ENCODE assay signal across 9 mouse cellular contexts in the genomic region with DNA sequence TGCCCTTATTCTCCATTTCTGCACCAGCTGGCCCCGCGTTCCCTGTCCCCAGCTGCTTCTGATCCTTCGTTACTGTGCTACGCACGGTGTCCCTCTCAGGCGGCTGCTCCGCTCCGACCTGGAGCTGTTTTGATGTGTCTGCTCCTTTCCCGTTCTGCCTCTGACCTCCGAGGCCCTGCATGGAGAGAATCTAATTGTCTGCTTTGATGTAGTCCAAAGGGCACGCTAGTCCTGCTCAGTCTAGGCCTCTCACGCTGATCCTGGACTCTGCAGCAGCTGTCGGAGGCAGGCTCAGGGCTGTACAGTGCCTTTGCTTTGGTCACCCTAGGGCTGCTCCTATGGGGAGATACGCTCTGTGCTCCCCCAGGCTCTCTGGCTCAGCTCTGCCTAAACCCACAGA. TPM values are rescaled to one million over a fixed set of nuclear protein-coding genes. Genes with fewer than 3 reads are reported as not detected.
DNase-seq lines count a peak whose midpoint lies in the region; ATAC-seq and TF ChIP-seq lines count a peak whose summit lies in the region.
"Had no signal": no experiment of that assay in that cellular context is flagged by ENCODE, and none has a peak within 500 bp of the region (broad histone marks: within the 10 kb centered on the region; RNA-seq: fewer than 3 reads in every experiment).

No protein-coding gene starts in this region.

- H3K36me3 ChIP-seq in forebrain, postnatal 0 days (ENCODE audit: insufficient read depth), result peaks cover 15% of the 10 kb centered on the region
- H3K36me3 ChIP-seq in midbrain, embryonic 16.5 days (ENCODE audit: control insufficient read depth, insufficient read depth, low read length), result no peaks in the 10 kb centered on the region

- no peak overlapping the region for H3K4me3 ChIP-seq in forebrain, postnatal 0 days (ENCODE audit: low read depth, low read length)
- H3K4me3 ChIP-seq in midbrain, embryonic 16.5 days (ENCODE audit: low read depth, low read length), result no peak overlapping the region

- ATAC-seq in forebrain, postnatal 0 days, result peak; percentile 34
- peak; percentile 79 for ATAC-seq in midbrain, embryonic 16.5 days

- 49% methylated on average over 14 of the region's 14 CpGs for WGBS in forebrain, postnatal 0 days
- 19% methylated on average over 14 of the region's 14 CpGs for WGBS in midbrain, embryonic 16.5 days

- no peak overlapping the region for H3K4me2 ChIP-seq in forebrain, postnatal 0 days (ENCODE audit: low read depth)
- no peak overlapping the region for H3K4me2 ChIP-seq in midbrain, embryonic 16.5 days (ENCODE audit: low read length)
- H3K4me2 ChIP-seq: lung, embryonic 14.5 days had no signal

- peak; percentile 26 for DNase-seq in adrenal gland, adult 2 months
- no peak for DNase-seq in adrenal gland, adult 18-20 months (ENCODE audit: low spot score in 2 of 2)
- DNase-seq in forebrain, postnatal 0 days, result no peak
- DNase-seq in kidney, postnatal 10 days, result peak; percentile 60
- DNase-seq in cerebellum, adult 18-20 months, result no peak
- DNase-seq in cerebellum, adult 11 months, result no peak
- no peak for DNase-seq in spleen, postnatal 14 days (ENCODE audit: low spot score in 2 of 2)
- DNase-seq: lung, embryonic 14.5 days had no signal

- no peaks in the 10 kb centered on the region for H3K9me3 ChIP-seq in forebrain, postnatal 0 days (ENCODE audit: low read length)
- no peaks in the 10 kb centered on the region for H3K9me3 ChIP-seq in midbrain, embryonic 16.5 days (replicated peaks; ENCODE audit: control insufficient read depth, low read length, poor library complexity, severe bottlenecking)

- no peak for TF ChIP-seq CTCF in forebrain, postnatal 0 days (IDR thresholded peaks at IDR 0.05; ENCODE audit: low read depth)

- H3K4me1 ChIP-seq in forebrain, postnatal 0 days (ENCODE audit: insufficient read depth), result no peaks in the 10 kb centered on the region
- H3K4me1 ChIP-seq in midbrain, embryonic 16.5 days (ENCODE audit: control insufficient read depth, insufficient read depth, low read length), result peaks cover 9% of the 10 kb centered on the region

- no peak overlapping the region for H3K27ac ChIP-seq in forebrain, postnatal 0 days (ENCODE audit: low read depth, low read length)
- H3K27ac ChIP-seq in midbrain, embryonic 16.5 days (ENCODE audit: low read length), result no peak overlapping the region; the same call in 1 of the 2 replicates

- H3K27me3 ChIP-seq in forebrain, postnatal 0 days (ENCODE audit: insufficient read depth, low read length), result no peaks in the 10 kb centered on the region
- H3K27me3 ChIP-seq in midbrain, embryonic 16.5 days (ENCODE audit: control insufficient read depth, insufficient read depth, low read depth, low read length), result no peaks in the 10 kb centered on the region

- H3K9ac ChIP-seq in forebrain, postnatal 0 days, result no peak overlapping the region
- H3K9ac ChIP-seq in midbrain, embryonic 16.5 days (ENCODE audit: low read depth, low read length), result peak overlapping the region; percentile 12; the same call in 1 of the 2 replicates
- H3K9ac ChIP-seq: lung, embryonic 14.5 days had no signal

RNA-seq across cellular contexts. Expression of a gene that starts 46.9 kb away (rescaled TPM):
- total RNA-seq in adrenal gland, adult 2 months (2021), result 1,000 to 10,000 TPM in 1 of 2 experiments, 100 to 1,000 TPM in 1; 490 to 1,131 TPM
- polyA plus RNA-seq in adrenal gland, adult 2 months (2012; rRNA removed), result 123 and 254 TPM in 2 replicates
- total RNA-seq in adrenal gland, adult 18-20 months (2021), result 100 to 1,000 TPM; 618 to 823 TPM
- 70.3 and 83.4 TPM in 2 replicates for total RNA-seq in forebrain, postnatal 0 days (2014; rRNA removed)
- 43.2 and 61.1 TPM in 2 replicates for polyA plus RNA-seq in forebrain, postnatal 0 days (2015; fragmentation: Nextera tagmentation; extraction: Ambion mirVana)
- 66.4 and 67.4 TPM in 2 replicates for polyA plus RNA-seq in midbrain, embryonic 16.5 days (2015; fragmentation: Nextera tagmentation; extraction: Ambion mirVana)

Comparison
In these comparisons a context has a peak if more than half of its experiments do, and no peak if none do; other contexts are left out.
1. DNase-seq: peak in adrenal gland, adult 2 months (single experiment) and kidney, postnatal 10 days (single experiment); none in adrenal gland, adult 18-20 months (0 of 2), forebrain, postnatal 0 days (single experiment), cerebellum, adult 18-20 months (0 of 2), cerebellum, adult 11 months (single experiment) and spleen, postnatal 14 days (0 of 2).